Mouse (Mus musculus): ENCODE results near the gene Armh3.

Gene Armh3

DNA sequence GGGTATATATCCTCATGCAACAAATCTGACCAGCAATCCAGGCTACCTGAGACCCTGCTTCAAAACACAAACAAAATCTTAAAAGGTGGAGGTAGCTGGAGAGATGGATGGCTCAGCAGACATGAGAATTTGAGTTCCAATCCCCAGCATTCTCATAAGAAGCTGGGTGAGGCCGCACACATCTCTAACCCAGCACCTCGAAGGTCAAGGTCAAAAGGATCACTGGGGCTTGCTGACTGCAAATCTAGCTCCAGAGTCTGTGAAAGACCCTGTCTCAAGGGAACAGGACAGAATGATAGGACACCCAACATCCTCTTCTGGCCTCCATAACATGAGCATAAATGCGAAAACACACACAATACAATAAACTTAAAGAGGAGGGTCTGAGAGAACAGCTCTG, 7.1 kb downstream of the Armh3 start:
- no peak for DNase-seq (ENCODE audit: low read depth in 1 of 2, low spot score in 2 of 2)

- DNase-seq (ENCODE audit: low read depth in 1 of 2, low spot score in 2 of 2), result no peak
Observed at GRCm38 (mm10) chr19:45988238-45988637, 10.1 kb downstream of the Armh3 start.

DNA sequence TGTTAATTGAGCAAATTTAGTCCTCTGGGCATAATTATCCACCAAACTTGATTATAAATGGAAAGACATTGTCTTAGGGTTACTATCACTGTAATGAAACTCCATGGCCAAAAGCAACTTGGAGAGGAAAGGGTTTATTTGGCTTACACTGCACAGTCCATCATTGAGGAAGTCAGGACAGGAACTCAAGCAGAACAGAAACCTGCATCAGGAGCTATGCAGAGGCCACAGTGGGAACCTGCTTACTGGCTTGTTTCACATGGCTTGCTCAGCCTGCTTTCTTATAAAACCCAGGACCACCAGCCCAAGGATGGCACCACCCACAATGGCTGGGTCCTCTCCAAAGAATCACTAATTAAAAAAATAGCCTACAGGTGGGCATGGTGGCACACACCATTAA, 13.9 kb downstream of the Armh3 start:
- no peak for DNase-seq (ENCODE audit: low read depth in 1 of 2, low spot score in 2 of 2)

GRCm38 (mm10) chr19:45960770-45961169, 37.5 kb downstream of the Armh3 start:
- no peak for DNase-seq (ENCODE audit: low read depth in 1 of 2, low spot score in 2 of 2)

- no peak for DNase-seq (ENCODE audit: low read depth in 1 of 2, low spot score in 2 of 2)
Observed at GRCm38 (mm10) chr19:45956736-45957135, 41.6 kb downstream of the Armh3 start.

DNA sequence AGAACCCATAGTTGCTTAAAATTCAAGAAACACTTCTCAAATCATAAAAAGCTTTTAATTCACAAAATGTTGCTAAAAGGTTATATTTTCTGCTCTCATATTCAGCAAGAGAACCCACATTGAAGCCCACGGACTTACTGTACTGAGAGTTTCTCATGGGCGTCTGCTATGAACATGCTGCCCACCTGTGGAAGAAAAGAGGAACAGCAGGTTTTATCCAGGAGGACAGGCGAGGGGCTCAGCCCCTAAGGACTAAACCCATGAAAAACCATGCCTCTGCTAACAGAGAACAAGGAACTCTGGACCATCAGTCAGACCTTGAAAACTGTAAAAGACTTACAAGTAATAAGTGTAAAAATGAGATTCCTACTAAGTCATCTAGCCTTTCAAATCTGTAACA, 45.0 kb downstream of the Armh3 start:
- no peak for DNase-seq (ENCODE audit: low read depth in 1 of 2, low spot score in 2 of 2)

DNA sequence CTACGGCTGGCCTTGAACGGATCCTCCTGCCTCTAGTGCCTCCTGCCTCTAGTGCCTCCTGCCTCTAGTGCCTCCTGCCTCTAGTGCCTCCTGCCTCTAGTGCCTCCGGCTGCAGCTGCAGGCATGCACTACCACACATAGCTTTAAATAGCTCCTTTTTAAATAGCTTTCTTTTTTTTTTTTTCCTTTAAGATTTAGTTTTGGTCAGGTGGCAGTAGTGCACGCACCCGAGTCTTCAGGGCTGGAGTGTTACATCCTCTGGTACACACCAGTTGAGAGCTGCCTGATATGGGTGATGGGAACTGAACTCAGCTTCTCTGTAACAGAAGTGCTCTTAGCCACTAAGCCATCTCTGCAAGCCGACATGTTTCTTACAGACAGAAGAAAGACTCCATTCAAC, 49.1 kb downstream of the Armh3 start:
- no peak for DNase-seq (ENCODE audit: low read depth in 1 of 2, low spot score in 2 of 2)

GRCm38 (mm10) chr19:45947764-45948163, 50.5 kb downstream of the Armh3 start:
- no peak for DNase-seq (ENCODE audit: low read depth in 1 of 2, low spot score in 2 of 2)

- DNase-seq (ENCODE audit: low read depth in 1 of 2, low spot score in 2 of 2), result no peak
Observed at GRCm38 (mm10) chr19:45947286-45947685, 51.0 kb downstream of the Armh3 start.

GRCm38 (mm10) chr19:45946541-45946940, 51.7 kb downstream of the Armh3 start:
- no peak for DNase-seq (ENCODE audit: low read depth in 1 of 2, low spot score in 2 of 2)

DNA sequence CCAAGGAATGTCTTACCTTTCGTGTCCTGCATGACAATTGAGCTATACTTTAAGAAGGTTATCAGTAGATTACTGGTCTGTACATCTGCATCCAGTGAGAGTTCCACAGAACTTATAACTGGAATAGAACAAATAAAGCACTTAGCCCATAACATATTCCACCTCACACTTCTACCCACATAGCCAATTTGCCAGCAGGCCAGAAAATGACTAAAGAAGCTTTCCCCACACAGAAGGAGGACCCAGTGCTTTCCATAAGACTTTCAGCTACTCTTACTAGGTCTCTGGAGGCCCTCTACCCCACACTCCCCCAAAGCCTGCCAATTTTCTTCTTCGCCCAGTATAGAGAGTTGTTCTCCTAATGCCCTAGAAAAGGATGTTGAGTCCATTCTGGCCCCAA, 52.3 kb downstream of the Armh3 start:
- DNase-seq (ENCODE audit: low read depth in 1 of 2, low spot score in 2 of 2), result no peak

DNA sequence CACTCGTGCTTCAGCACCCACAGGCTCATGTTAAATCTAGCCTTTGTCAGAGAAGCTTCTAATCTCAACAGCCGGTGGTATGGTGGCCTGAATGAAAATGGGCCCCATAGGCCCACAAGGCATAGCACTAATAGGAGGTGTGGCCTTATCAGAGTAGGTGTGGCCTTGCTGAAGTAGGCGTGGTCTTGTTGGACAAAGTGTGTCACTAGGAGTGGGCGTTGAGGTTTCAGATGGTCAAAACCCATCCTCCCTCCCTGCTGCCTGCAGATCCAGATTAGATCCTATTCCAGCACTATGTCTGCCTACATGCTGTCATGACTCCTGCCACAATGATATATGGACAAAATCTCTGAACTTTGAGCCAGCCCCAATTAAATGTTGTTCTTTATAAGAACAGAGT, 54.5 kb downstream of the Armh3 start:
- no peak for DNase-seq (ENCODE audit: low read depth in 1 of 2, low spot score in 2 of 2)

GRCm38 (mm10) chr19:45938064-45938463, 60.2 kb downstream of the Armh3 start:
- DNase-seq (ENCODE audit: low read depth in 1 of 2, low spot score in 2 of 2), result no peak

- no peak for DNase-seq (ENCODE audit: low read depth in 1 of 2, low spot score in 2 of 2)
Observed at GRCm38 (mm10) chr19:45937530-45937929, 60.8 kb downstream of the Armh3 start.

DNA sequence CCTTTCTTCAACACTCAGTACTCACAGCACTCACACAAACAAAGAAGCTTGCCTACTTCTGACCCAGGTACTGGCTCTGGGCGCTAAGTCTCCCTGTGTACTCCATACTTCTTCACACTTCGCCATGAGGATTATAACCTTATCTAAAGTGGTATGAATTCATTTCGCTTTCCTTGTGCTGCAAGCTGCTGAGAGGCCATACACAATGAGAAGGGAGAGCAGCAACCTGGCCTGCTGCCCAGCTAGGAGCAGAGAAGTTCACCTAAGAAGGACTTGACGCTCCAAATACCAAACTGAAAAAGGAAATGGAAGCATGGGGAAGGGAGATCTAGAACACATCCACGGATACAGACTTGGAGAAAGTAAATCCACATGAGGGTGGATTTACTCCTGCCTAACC, 71.1 kb downstream of the Armh3 start:
- no peak for DNase-seq (ENCODE audit: low read depth in 1 of 2, low spot score in 2 of 2)

- DNase-seq (ENCODE audit: low read depth in 1 of 2, low spot score in 2 of 2), result no peak
Observed at GRCm38 (mm10) chr19:45926342-45926741, 71.9 kb downstream of the Armh3 start.

- DNase-seq (ENCODE audit: low read depth in 1 of 2, low spot score in 2 of 2), result no peak
Observed at GRCm38 (mm10) chr19:45920299-45921090, 77.8 kb downstream of the Armh3 start.

GRCm38 (mm10) chr19:45918406-45918805, 79.9 kb downstream of the Armh3 start:
- DNase-seq (ENCODE audit: low read depth in 1 of 2, low spot score in 2 of 2), result no peak

DNA sequence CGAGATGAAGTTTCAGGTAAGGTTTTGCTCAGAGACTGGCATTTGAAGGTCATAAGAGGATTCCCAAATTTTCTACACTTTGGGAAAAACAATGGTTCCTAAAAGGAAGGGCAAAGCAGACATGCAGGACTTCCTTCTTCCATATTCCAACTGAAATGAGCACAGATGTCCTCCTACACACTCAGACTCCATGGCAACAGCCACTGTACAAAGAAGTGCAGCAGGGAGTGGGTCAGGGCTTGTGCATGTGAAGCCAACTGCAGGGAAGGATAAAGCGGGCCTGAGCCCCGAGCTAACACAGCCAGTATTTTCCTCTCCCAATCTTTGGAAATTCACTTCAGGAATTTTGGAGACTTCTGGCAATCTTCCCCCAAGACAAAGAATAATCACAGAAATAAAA, 80.4 kb downstream of the Armh3 start:
- DNase-seq (ENCODE audit: low read depth in 1 of 2, low spot score in 2 of 2), result no peak

DNA sequence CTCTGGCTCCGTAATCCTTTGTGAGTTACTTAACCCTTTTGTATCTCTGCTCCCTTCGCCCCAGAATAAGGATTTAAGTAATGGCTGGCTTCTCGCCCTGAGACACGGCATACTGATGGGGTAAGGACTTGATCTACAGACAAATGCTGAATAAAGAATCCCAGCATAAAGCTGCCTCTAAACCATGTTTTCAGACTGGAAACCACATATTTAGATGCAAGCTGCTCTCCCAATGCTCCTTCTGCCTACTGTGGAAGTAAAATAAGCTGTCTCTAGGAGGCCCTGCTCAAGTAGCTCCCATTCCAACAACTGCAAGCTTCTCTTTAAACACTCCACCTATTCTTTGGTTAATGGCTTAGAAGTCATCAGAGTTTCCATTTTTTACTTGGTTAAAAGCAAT, 81.8 kb downstream of the Armh3 start:
- no peak for DNase-seq (ENCODE audit: low read depth in 1 of 2, low spot score in 2 of 2)

DNA sequence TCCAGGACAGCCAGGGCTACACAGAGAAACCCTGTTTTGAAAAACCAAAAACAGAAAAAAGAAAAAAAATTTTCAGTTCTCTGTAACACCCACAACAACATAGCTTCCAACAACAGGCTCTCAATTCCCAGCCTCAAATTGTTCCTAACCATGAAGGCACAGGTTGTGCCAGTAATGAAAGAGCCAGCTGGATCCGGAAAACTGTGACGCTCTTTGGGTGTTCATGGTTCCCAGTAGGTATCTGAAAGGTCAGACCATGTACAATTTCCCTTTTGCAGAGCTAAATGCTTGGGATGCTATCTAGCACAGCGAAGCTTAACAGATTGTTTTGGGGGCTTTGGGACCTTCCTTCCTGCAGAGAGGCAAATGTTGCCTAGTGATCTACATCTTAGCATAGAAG, 82.3 kb downstream of the Armh3 start:
- DNase-seq (ENCODE audit: low read depth in 1 of 2, low spot score in 2 of 2), result no peak

DNA sequence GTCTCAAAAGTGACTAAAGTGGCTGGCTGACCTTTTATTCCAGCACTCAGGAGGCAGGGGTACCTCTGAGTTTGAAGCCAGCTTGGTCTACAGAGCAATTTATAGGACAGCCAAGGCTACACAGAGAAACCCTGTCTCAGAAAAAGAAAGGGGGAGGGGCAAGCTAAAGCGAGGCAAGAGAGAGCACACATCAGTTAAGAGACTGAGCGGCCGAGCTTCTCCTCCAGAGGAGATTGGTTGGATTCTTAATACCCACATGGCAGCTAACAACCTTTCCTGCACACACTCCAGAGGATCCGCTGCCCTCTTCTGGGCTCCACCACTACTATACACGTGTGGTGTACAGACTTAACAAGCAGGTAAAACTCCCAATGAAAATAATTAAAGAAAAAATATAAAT, 85.3 kb downstream of the Armh3 start:
- DNase-seq (ENCODE audit: low read depth in 1 of 2, low spot score in 2 of 2), result no peak

DNA sequence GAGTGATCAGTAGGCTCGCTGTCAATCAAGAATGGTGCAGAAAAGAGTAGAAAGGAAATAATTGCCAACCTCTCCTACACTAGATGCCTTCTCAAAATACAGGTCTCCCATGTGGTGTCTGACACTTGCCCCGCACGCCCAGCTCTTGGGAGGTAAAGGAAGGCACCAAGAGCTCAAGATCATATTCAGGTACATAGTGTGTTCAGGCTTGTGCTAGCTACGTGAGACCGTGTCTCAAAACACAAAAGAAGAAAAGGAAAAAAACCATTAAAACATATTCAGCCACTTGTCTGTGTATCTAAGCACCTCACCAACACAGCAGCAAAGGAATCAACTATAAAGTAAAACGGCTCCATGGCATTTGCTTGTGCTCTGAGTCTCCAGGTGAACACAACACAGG, 85.9 kb downstream of the Armh3 start:
- no peak for DNase-seq (ENCODE audit: low read depth in 1 of 2, low spot score in 2 of 2)
